Mouse (Mus musculus) brown adipose tissue, adult 24 weeks (tissue): ENCODE data around the gene Rbfox2. TPM values are rescaled to one million over a fixed set of nuclear protein-coding genes. Genes with fewer than 3 reads are reported as not detected.
"Not testable (repeated sequence)": the region's sequence is repeated elsewhere in the genome, so short reads cannot be mapped to it uniquely, and the experiment has no call there.

Experiments
- H3K27ac ChIP-seq: fragments of 200-500 bp; replicated peaks from 2 replicates; pipeline ENCODE4 v1.5.1; 2012; ENCODE audit warnings: low read depth, mild to moderate bottlenecking, low read length
- H3K4me1 ChIP-seq: fragments of 200-500 bp; 2 replicates; pipeline ENCODE4 v1.6.1; 2012; ENCODE audit warnings: low read length, mixed read lengths; ENCODE audit not compliant: control insufficient read depth, insufficient read depth, insufficient read length
- H3K4me3 ChIP-seq: fragments of 200-500 bp; 2 replicates; pipeline ENCODE4 v1.5.1; 2012; ENCODE audit warnings: low read depth, mild to moderate bottlenecking, low read length, moderate library complexity; ENCODE audit not compliant: insufficient read depth
- polyA plus RNA-seq: library from polyadenylated mRNA; stranded (reverse); fragments of >200 nt; gene quantifications from 2 replicates; pipeline ENCODE4 v1.2.4, GENCODE M21; 2012; ENCODE audit not compliant: missing spikeins, insufficient read depth, insufficient read length

Rbfox2 gene
- polyA plus RNA-seq, 1 experiment, result 30.5 TPM

GRCm38 (mm10) chr15:77271285-77271684, 35.5 kb downstream of the Rbfox2 start:
- H3K27ac ChIP-seq, result no peak overlapping the region
- no peak overlapping the region for H3K4me3 ChIP-seq
- peaks cover 12% of the 10 kb centered on the region; the same call in 1 of the 2 replicates for H3K4me1 ChIP-seq

- H3K4me3 ChIP-seq, H3K27ac ChIP-seq: not testable (repeated sequence)
- peaks cover 14% of the 10 kb centered on the region; the same call in 1 of the 2 replicates for H3K4me1 ChIP-seq
Observed at GRCm38 (mm10) chr15:77269496-77269895, 37.3 kb downstream of the Rbfox2 start.

GRCm38 (mm10) chr15:77268415-77268814, 38.4 kb downstream of the Rbfox2 start:
- Histone ChIP-seq H3K4me1 (peaks cover 14% of the 10 kb centered on the region; the same call in 1 of the 2 replicates), H3K27ac (no peak overlapping the region), H3K4me3 (no peak overlapping the region)

GRCm38 (mm10) chr15:77265318-77265717, 41.5 kb downstream of the Rbfox2 start:
- Histone ChIP-seq H3K4me1 (peaks cover 10% of the 10 kb centered on the region; the same call in 1 of the 2 replicates), H3K4me3 (no peak overlapping the region), H3K27ac (no peak overlapping the region)

- no peak overlapping the region for H3K4me3 ChIP-seq
- peaks cover 8% of the 10 kb centered on the region; the same call in 1 of the 2 replicates for H3K4me1 ChIP-seq
- no peak overlapping the region for H3K27ac ChIP-seq
Observed at GRCm38 (mm10) chr15:77264314-77264713, 42.5 kb downstream of the Rbfox2 start.

- H3K4me1 ChIP-seq, result peaks cover 9% of the 10 kb centered on the region
- no peak overlapping the region for H3K4me3 ChIP-seq
- no peak overlapping the region for H3K27ac ChIP-seq
Observed at GRCm38 (mm10) chr15:77262782-77263181, 44.0 kb downstream of the Rbfox2 start.

GRCm38 (mm10) chr15:77257437-77258229, 49.2 kb downstream of the Rbfox2 start:
- H3K27ac ChIP-seq, result peak overlapping the region; percentile 58
- H3K4me1 ChIP-seq, result peaks cover 19% of the 10 kb centered on the region
- no peak overlapping the region for H3K4me3 ChIP-seq

- Histone ChIP-seq H3K4me3 (no peak overlapping the region), H3K27ac (no peak overlapping the region), H3K4me1 (peaks cover 21% of the 10 kb centered on the region)
Observed at GRCm38 (mm10) chr15:77256782-77257181, 50.0 kb downstream of the Rbfox2 start.

- Histone ChIP-seq H3K27ac (peak overlapping the region; percentile 59), H3K4me3 (no peak overlapping the region), H3K4me1 (peaks cover 23% of the 10 kb centered on the region)
Observed at GRCm38 (mm10) chr15:77254636-77255035, 52.2 kb downstream of the Rbfox2 start.

GRCm38 (mm10) chr15:77254128-77254527, 52.7 kb downstream of the Rbfox2 start:
- Histone ChIP-seq H3K4me1 (peaks cover 21% of the 10 kb centered on the region), H3K27ac (peak overlapping the region; percentile 59), H3K4me3 (no peak overlapping the region)

GRCm38 (mm10) chr15:77251706-77252105, 55.1 kb downstream of the Rbfox2 start:
- no peak overlapping the region for H3K27ac ChIP-seq
- H3K4me3 ChIP-seq, result no peak overlapping the region
- H3K4me1 ChIP-seq, result peaks cover 14% of the 10 kb centered on the region

- H3K27ac ChIP-seq, result no peak overlapping the region
- peaks cover 20% of the 10 kb centered on the region for H3K4me1 ChIP-seq
- no peak overlapping the region for H3K4me3 ChIP-seq
Observed at GRCm38 (mm10) chr15:77250806-77251205, 56.0 kb downstream of the Rbfox2 start.

- peaks cover 22% of the 10 kb centered on the region for H3K4me1 ChIP-seq
- no peak overlapping the region for H3K27ac ChIP-seq
- no peak overlapping the region for H3K4me3 ChIP-seq
Observed at GRCm38 (mm10) chr15:77249421-77249820, 57.4 kb downstream of the Rbfox2 start.

- peak overlapping the region; percentile 28 for H3K4me3 ChIP-seq
- H3K27ac ChIP-seq, result peak overlapping the region; percentile 99
- peaks cover 21% of the 10 kb centered on the region for H3K4me1 ChIP-seq
Observed at GRCm38 (mm10) chr15:77245418-77246365, 61.1 kb downstream of the Rbfox2 start.

- H3K27ac ChIP-seq, result peak overlapping the region; percentile 96
- peaks cover 21% of the 10 kb centered on the region for H3K4me1 ChIP-seq
- H3K4me3 ChIP-seq, result no peak overlapping the region
Observed at GRCm38 (mm10) chr15:77244634-77245033, 62.2 kb downstream of the Rbfox2 start.
